Mouse (Mus musculus) C2C12 (cell line): ENCODE results near the gene Gjb2.

ENCODE experiments used
- CEBPB ChIP-seq: IDR thresholded peaks from one replicate; pipeline ENCODE4 v1.6.1; 2011; ENCODE audit warnings: low read depth, mild to moderate bottlenecking, control low read depth, moderate library complexity
- CTCF ChIP-seq: IDR thresholded peaks from one replicate; pipeline ENCODE4 v1.5.1; 2011; ENCODE audit not compliant: control insufficient read depth, insufficient read depth, insufficient read length
- FOSL1 ChIP-seq: IDR thresholded peaks from one replicate; pipeline ENCODE4 v1.8.0; 2011; ENCODE audit warnings: mild to moderate bottlenecking, low read length; ENCODE audit not compliant: poor library complexity, insufficient read depth, severe bottlenecking
- MAX ChIP-seq: IDR thresholded peaks from one replicate; pipeline ENCODE4 v1.6.1; 2011; ENCODE audit warnings: mild to moderate bottlenecking, control low read depth
- MYOD1 ChIP-seq: IDR thresholded peaks from one replicate; pipeline ENCODE4 v1.6.1; 2011; ENCODE audit warnings: low read depth; ENCODE audit not compliant: control insufficient read depth, insufficient read length
- MYOG ChIP-seq: IDR thresholded peaks from one replicate; pipeline ENCODE4 v1.6.1; 2011; ENCODE audit not compliant: control insufficient read depth, insufficient read length; ENCODE audit errors: extremely low read depth
- USF1 ChIP-seq: IDR thresholded peaks from one replicate; pipeline ENCODE4 v1.6.1; 2011; ENCODE audit warnings: low read depth, mild to moderate bottlenecking, control low read depth, moderate library complexity

GRCm38 (mm10) chr14:57103711-57104105, 794 bp downstream of the Gjb2 start:
- TF ChIP-seq CTCF (no peak), MYOG (no peak), FOSL1 (no peak), USF1 (no peak), MAX (no peak), CEBPB (no peak), MYOD1 (no peak)
